Mouse (Mus musculus) ES-E14 (cell line): ENCODE measurements around the gene Cav2.

ENCODE experiments used
- HCFC1 ChIP-seq: IDR thresholded peaks from 2 replicates; pipeline ENCODE4 v1.6.1; 2012; ENCODE audit warnings: low read length, inconsistent platforms, borderline replicate concordance; ENCODE audit not compliant: insufficient read depth
- MAFK ChIP-seq: IDR thresholded peaks from 2 replicates; pipeline ENCODE4 v1.6.1; 2014; ENCODE audit warnings: mild to moderate bottlenecking, low read depth, low read length, inconsistent platforms; ENCODE audit not compliant: insufficient read depth
- ZC3H11A ChIP-seq: IDR thresholded peaks from 2 replicates; pipeline ENCODE4 v1.6.1; 2012; ENCODE audit warnings: low read depth, mild to moderate bottlenecking, inconsistent platforms, low read length, borderline replicate concordance
- ZNF384 ChIP-seq: IDR thresholded peaks from 2 replicates; pipeline ENCODE4 v1.6.1; 2012; ENCODE audit warnings: low read depth, low read length, inconsistent platforms

DNA sequence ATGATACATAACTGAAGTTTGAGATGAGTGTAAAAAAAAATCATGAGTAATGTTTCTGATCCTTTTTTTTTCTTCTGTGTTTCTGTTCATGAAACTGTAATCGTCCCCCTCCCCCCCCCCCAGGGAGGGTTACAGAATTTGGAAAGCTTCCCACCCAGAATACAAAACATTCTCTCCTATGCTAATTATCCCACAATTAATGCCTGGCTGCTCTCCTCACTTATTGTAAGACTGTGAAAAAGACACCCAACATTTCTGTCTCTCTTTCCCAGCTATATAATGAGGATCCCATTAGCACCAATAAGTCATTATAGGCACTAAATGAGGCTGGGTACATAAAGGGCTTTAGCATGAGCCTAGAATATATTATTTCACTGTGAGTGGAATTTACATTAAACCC, 32.7 kb upstream of the Cav2 start:
- TF ChIP-seq ZC3H11A = no peak
- TF ChIP-seq ZNF384 = no peak
- no peak for TF ChIP-seq MAFK
- no peak for TF ChIP-seq HCFC1
